Mouse (Mus musculus): ENCODE data around the gene Gm45261. TPM values are rescaled to one million over a fixed set of nuclear protein-coding genes. Genes with fewer than 3 reads are reported as not detected.

Gene Gm45261
- total and polyA plus RNA-seq, 3 experiments = not detected

DNA sequence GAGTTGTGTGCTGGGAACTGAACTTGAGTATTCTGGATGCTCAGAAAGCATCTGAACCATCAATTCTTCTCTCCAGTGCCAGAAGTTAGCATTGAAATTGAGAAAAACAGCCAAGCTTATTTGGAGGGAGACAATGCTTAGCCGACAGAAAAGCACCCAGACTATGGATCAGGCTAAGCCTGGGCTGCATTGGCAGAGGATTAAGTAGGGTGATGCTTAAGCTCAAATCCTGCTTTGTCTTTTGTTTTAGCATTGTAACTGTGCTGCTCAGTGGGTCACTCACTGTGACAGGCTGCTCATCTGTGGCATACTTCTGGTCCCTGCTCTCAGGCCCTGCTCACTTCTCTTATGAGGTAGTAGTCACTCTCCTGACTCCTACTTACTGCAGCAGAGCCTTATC, 36.6 kb downstream of the Gm45261 start:
- no peaks in the 10 kb centered on the region for H3K79me2 ChIP-seq (replicated peaks; ENCODE audit: control insufficient read depth, extremely low read depth, insufficient read depth, poor library complexity, severe bottlenecking)
- no peak overlapping the region for H3K9ac ChIP-seq (ENCODE audit: insufficient read depth, low read depth)
- H3K4me1 ChIP-seq (ENCODE audit: control insufficient read depth in 1 of 2, insufficient read depth in 2 of 2) = peaks cover 6 to 48% of the 10 kb centered on the region in 2 experiments
- DNase-seq (ENCODE audit: extremely low read depth) = no peak
- TF ChIP-seq CTCF (conservative IDR thresholded peaks at IDR 0.05 in 1 of 2, IDR thresholded peaks at IDR 0.05 in 1 of 2; ENCODE audit: low read depth in 2 of 2, low read length in 2 of 2) (no peak), PAX5 (IDR thresholded peaks at IDR 0.05; ENCODE audit: low read length) (no peak), ZNF384 (IDR thresholded peaks at IDR 0.05; ENCODE audit: low read depth, low read length) (no peak), MYC (IDR thresholded peaks at IDR 0.05; ENCODE audit: low read depth, low read length) (no peak), MAZ (IDR thresholded peaks at IDR 0.05; ENCODE audit: low read depth, low read length) (no peak), E2F4 (IDR thresholded peaks at IDR 0.05; ENCODE audit: insufficient replicate concordance, low read depth, low read length) (no peak), JUND (conservative IDR thresholded peaks at IDR 0.05; ENCODE audit: low read depth, low read length) (no peak), CHD1 (IDR thresholded peaks at IDR 0.05; ENCODE audit: low read depth, low read length) (no peak), SIN3A (IDR thresholded peaks at IDR 0.05; ENCODE audit: low read length) (no peak), TBP (conservative IDR thresholded peaks at IDR 0.05; ENCODE audit: low read depth, low read length) (no peak), SMC3 (IDR thresholded peaks at IDR 0.05; ENCODE audit: low read depth, low read length) (no peak)
- no peak overlapping the region for H3K4me2 ChIP-seq (ENCODE audit: insufficient read depth, low read depth, poor library complexity, severe bottlenecking)
- H3K4me3 ChIP-seq (replicated peaks in 1 of 3; ENCODE audit: low read depth in 2 of 3, low read length in 2 of 3, poor library complexity in 1 of 3) = no peak overlapping the region
- H3K36me3 ChIP-seq (replicated peaks in 1 of 2; ENCODE audit: control insufficient read depth in 1 of 2, insufficient read depth in 1 of 2, low read length in 1 of 2) = no peaks in the 10 kb centered on the region
- H3K27me3 ChIP-seq (replicated peaks) = no peaks in the 10 kb centered on the region
- no peak overlapping the region for H3K27ac ChIP-seq (ENCODE audit: insufficient read depth, low read depth)
- H3K9me3 ChIP-seq (replicated peaks; ENCODE audit: low read length) = no peaks in the 10 kb centered on the region
- dilution Hi-C loops (cut with MboI; ENCODE audit: extremely low pct_ligation_motif_present, extremely low pct_unique_long_range_greater_than_20kb, low sequenced_read_pairs) = no loop called here
- in situ Hi-C loops (cut with MboI; ENCODE audit: low pct_ligation_motif_present, low pct_unique_long_range_greater_than_20kb, low sequenced_read_pairs) = no loop called here

DNA sequence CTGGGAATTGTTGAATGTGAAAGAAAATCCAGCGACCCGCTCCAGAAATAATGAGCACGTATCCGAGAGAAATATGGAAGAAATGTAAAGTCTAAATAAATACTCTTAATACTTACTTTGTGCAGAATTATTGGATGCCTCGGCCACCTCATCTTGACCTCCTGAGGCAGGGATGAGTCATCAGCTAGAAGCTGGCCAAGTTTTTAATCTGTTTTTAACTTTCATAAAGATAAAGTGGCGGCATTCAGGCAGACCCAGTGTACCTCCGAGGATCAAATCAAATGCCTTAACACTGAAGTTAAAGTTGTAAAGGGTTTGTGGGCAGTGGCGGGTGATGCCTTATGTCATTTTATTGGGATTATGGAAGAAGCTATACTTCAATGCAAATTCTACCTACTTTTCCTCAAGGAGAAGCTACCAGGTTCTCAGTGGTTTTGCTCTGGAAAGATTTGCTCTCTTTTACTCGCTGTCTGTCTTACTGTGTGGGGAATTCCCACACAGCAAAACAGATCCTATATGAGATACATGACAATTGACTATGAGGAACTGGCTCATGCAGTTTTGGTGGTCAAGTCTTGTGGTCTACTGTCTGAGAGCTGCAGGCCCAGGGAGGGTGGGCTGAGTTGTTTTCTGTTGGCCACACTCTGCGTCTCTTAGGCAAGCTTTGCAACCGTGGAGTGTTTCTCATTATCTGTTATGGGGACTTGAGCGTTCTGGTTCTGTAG, 42.8 kb downstream of the Gm45261 start:
- no peaks in the 10 kb centered on the region for H3K27me3 ChIP-seq (replicated peaks)
- H3K9me3 ChIP-seq (replicated peaks; ENCODE audit: low read length) = no peaks in the 10 kb centered on the region
- H3K79me2 ChIP-seq (replicated peaks; ENCODE audit: control insufficient read depth, extremely low read depth, insufficient read depth, poor library complexity, severe bottlenecking) = no peaks in the 10 kb centered on the region
- peak overlapping the region; percentile 94 for H3K4me2 ChIP-seq (ENCODE audit: insufficient read depth, low read depth, poor library complexity, severe bottlenecking)
- H3K36me3 ChIP-seq (replicated peaks in 1 of 2; ENCODE audit: control insufficient read depth in 1 of 2, insufficient read depth in 1 of 2, low read length in 1 of 2) = no peaks in the 10 kb centered on the region
- peak overlapping the region in 2 of 3 experiments; percentile 29 to 36 for H3K4me3 ChIP-seq (replicated peaks in 1 of 3; ENCODE audit: low read depth in 2 of 3, low read length in 2 of 3, poor library complexity in 1 of 3)
- peak overlapping the region; percentile 27 for H3K9ac ChIP-seq (ENCODE audit: insufficient read depth, low read depth)
- peak overlapping the region; percentile 81 for H3K27ac ChIP-seq (ENCODE audit: insufficient read depth, low read depth)
- peaks cover 17 to 82% of the 10 kb centered on the region in 2 experiments for H3K4me1 ChIP-seq (ENCODE audit: control insufficient read depth in 1 of 2, insufficient read depth in 2 of 2)
- in situ Hi-C loops (cut with MboI; ENCODE audit: low pct_ligation_motif_present, low pct_unique_long_range_greater_than_20kb, low sequenced_read_pairs) = loop anchor here (10.0 kb wide), 1 partner anchor 234 kb away; no protein-coding TSS in a partner anchor
- dilution Hi-C loops (cut with MboI; ENCODE audit: extremely low pct_ligation_motif_present, extremely low pct_unique_long_range_greater_than_20kb, low sequenced_read_pairs) = no loop called here
- DNase-seq (ENCODE audit: extremely low read depth) = peak; percentile 94
- TF ChIP-seq ZMIZ1 (IDR thresholded peaks at IDR 0.05; ENCODE audit: low read depth, low read length) (no peak), MXI1 (IDR thresholded peaks at IDR 0.05; ENCODE audit: low read depth, low read length) (peak; percentile 20; the same call in 1 of the 2 replicates), ZC3H11A (IDR thresholded peaks at IDR 0.05; ENCODE audit: low read depth, low read length) (no peak), ETS1 (conservative IDR thresholded peaks at IDR 0.05; ENCODE audit: low read depth, low read length) (peak; percentile 84), MEF2A (IDR thresholded peaks at IDR 0.05; ENCODE audit: borderline replicate concordance, low read depth, low read length) (peak; percentile 91), TBP (conservative IDR thresholded peaks at IDR 0.05; ENCODE audit: low read depth, low read length) (peak; percentile 47; the same call in 1 of the 2 replicates), BHLHE40 (IDR thresholded peaks at IDR 0.05; ENCODE audit: low read depth, low read length) (peak; percentile 71), KAT2A (IDR thresholded peaks at IDR 0.05; ENCODE audit: insufficient replicate concordance, low read length) (no peak), CHD2 (IDR thresholded peaks at IDR 0.05; ENCODE audit: low read length) (peak; percentile 68; the same call in 1 of the 2 replicates), EP300 (IDR thresholded peaks at IDR 0.05; ENCODE audit: low read length) (peak; percentile 93), MYC (IDR thresholded peaks at IDR 0.05; ENCODE audit: low read depth, low read length) (peak; percentile 45; the same call in 1 of the 2 replicates), RAD21 (IDR thresholded peaks at IDR 0.05; ENCODE audit: low read depth, low read length) (peak; percentile 16), UBTF (IDR thresholded peaks at IDR 0.05; ENCODE audit: low read depth, low read length) (no peak), IRF4 (IDR thresholded peaks at IDR 0.05; ENCODE audit: low read depth, low read length) (peak; percentile 87), SMC3 (IDR thresholded peaks at IDR 0.05; ENCODE audit: low read depth, low read length) (no peak; the same call in 1 of the 2 replicates), POLR2AphosphoS2 (IDR thresholded peaks at IDR 0.05; ENCODE audit: low read depth, low read length) (no peak), MAZ (IDR thresholded peaks at IDR 0.05; ENCODE audit: low read depth, low read length) (0 out of 2 replicates have a peak, but pooled peaks have one; percentile 42), TCF12 (IDR thresholded peaks at IDR 0.05; ENCODE audit: low read depth, low read length) (peak; percentile 82), USF1 (IDR thresholded peaks at IDR 0.05; ENCODE audit: low read depth, low read length) (no peak), HCFC1 (IDR thresholded peaks at IDR 0.05; ENCODE audit: low read depth, low read length) (no peak), MAFK (IDR thresholded peaks at IDR 0.05; ENCODE audit: insufficient replicate concordance, low read length) (peak; percentile 59), ELF1 (IDR thresholded peaks at IDR 0.05; ENCODE audit: low read depth, low read length) (no peak), ZKSCAN1 (IDR thresholded peaks at IDR 0.05; ENCODE audit: borderline replicate concordance, low read depth, low read length) (no peak), ZNF384 (IDR thresholded peaks at IDR 0.05; ENCODE audit: low read depth, low read length) (peak; percentile 44; the same call in 1 of the 2 replicates), POLR2A (IDR thresholded peaks at IDR 0.05; ENCODE audit: low read depth, low read length) (no peak)
